Mouse (Mus musculus): ENCODE measurements at regions not wholly inside any gene's neighbourhood (a gene's known extent, or its start where the extent isn't known, plus 50 kb on each side); places are given as distances from the start of the nearest gene placed in this dataset.
"Not testable (repeated sequence)": the region's sequence is repeated elsewhere in the genome, so short reads cannot be mapped to it uniquely, and the experiment has no call there.

DNA sequence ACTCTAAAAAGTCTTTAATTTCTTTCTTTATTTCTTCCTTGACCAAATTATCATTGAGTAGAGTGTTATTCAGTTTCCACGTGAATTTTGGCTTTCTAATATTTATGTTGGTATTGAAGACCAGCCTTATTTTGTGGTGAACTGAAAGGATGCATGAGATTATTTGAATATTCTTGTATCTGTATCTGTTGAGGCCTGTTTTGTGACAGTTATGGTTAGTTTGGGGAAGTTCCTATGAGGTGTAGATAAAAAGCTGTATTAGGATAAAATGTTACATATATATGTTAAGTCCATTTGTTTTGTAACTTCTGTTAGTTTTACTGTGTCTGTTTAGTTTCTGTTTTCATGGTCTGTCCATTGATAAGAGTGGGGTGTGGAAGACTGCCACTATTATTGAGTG, 1014.7 kb downstream of the Rpia start:
- not testable (repeated sequence) for TF ChIP-seq EP300, CTCF (IDR thresholded peaks at IDR 0.05)
